Mouse (Mus musculus): Measurements from ENCODE around the gene Abr. TPM values are rescaled to one million over a fixed set of nuclear protein-coding genes. Genes with fewer than 3 reads are reported as not detected.

Abr gene
- polyA plus RNA-seq, 1 experiment = 158 TPM

DNA sequence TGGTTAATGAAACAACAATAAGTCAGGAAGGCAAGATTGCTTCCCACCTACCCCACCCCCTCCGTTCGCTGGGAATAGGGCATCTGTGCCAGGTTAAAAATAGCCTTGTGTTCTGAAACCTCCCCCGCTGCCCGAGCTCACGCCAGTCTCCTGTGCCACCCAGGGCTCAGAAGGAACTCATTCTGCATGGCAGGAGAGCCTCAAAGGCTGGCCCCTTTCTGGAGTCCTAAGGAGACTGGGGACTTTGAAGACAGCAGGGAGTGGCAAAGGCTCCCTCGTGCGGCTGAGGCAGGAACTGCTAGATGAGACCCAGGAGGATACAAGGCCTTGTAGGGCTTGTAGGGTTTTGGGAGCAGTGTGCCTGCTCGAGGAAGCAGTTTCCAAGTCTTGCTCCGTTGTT lies 25.4 kb upstream of the Abr start:
- Histone ChIP-seq H3K4me1 (ENCODE audit: control insufficient read depth, insufficient read depth, low read length) (peaks cover 3% of the 10 kb centered on the region), H3K27ac (ENCODE audit: insufficient read depth, low read depth, low read length) (no peak overlapping the region), H3K4me3 (ENCODE audit: insufficient read depth, low read length) (peak overlapping the region; percentile 39)
- peak; percentile 81 for TF ChIP-seq CTCF (IDR thresholded peaks at IDR 0.05; ENCODE audit: low read depth, low read length)
- TF ChIP-seq POLR2A (IDR thresholded peaks at IDR 0.05; ENCODE audit: borderline replicate concordance, low read depth, low read length) = no peak

DNA sequence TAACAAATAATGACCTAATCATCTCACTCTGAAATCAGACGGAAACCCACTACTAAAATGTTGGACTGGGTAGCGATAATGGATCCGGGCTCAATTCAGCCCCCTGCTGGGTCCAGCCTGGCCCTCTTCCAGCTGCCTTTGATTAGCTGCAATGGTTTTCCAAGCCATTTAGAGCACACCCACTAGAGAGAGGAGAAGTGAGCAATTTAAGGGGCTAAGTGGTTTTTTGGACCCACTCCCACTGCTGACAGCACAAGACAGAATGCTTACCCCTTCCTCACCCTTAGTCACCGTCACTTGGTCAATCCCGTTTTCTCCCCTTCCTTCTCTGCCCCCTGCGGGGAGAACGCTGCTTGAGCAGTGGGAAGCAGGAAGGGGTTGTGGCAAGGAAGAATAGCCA lies 24.9 kb upstream of the Abr start:
- TF ChIP-seq CTCF (IDR thresholded peaks at IDR 0.05; ENCODE audit: low read depth, low read length) (no peak), POLR2A (IDR thresholded peaks at IDR 0.05; ENCODE audit: borderline replicate concordance, low read depth, low read length) (no peak)
- peaks cover 6% of the 10 kb centered on the region for H3K4me1 ChIP-seq (ENCODE audit: control insufficient read depth, insufficient read depth, low read length)
- H3K4me3 ChIP-seq (ENCODE audit: insufficient read depth, low read length) = peak overlapping the region; percentile 39
- no peak overlapping the region for H3K27ac ChIP-seq (ENCODE audit: insufficient read depth, low read depth, low read length)

DNA sequence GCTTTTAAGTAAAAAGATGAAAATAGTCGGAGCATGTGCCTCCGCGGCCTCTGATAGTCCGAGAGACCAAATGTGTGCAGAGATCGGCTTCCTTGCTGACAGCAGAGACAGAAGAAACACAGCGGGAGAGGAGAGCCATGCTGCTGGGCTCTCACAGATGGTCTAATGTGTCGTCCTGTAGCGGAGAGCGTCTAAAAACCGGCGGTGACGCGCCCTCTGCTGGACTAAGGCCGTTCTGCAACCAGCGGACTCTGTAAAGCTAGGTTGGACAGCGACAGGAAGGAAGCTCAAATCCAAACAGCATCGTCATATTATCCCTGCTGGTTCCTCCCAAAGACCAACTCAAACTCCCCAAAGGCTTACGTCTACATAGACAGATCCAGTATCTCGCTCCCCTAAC lies 23.8 kb upstream of the Abr start:
- Histone ChIP-seq H3K4me3 (ENCODE audit: insufficient read depth, low read length) (no peak overlapping the region; the same call in 1 of the 2 replicates), H3K27ac (ENCODE audit: insufficient read depth, low read depth, low read length) (no peak overlapping the region), H3K4me1 (ENCODE audit: control insufficient read depth, insufficient read depth, low read length) (peaks cover 6% of the 10 kb centered on the region)
- no peak for TF ChIP-seq POLR2A (IDR thresholded peaks at IDR 0.05; ENCODE audit: borderline replicate concordance, low read depth, low read length)
- TF ChIP-seq CTCF (IDR thresholded peaks at IDR 0.05; ENCODE audit: low read depth, low read length) = peak; percentile 88

DNA sequence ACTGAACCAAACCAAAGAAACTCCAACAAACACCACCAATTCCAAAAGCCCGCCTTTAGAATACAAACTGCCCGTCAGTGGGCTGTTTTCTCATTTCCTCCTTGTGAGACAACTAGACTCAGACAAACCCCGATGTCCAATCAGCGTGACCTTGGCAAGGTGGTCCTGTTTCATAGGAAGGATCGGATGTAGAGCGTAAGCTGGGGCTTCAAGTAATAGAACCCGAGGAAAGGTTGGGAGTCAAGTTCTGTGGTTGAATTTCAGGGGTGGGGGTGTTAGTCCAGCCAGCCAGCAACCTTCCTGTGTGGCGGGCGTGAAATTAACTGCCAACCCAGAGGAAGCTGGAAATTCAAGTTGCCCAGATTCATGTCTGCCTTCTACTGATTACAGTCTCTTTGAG lies 22.9 kb upstream of the Abr start:
- Histone ChIP-seq H3K4me3 (ENCODE audit: insufficient read depth, low read length) (no peak overlapping the region), H3K4me1 (ENCODE audit: control insufficient read depth, insufficient read depth, low read length) (peaks cover 6% of the 10 kb centered on the region), H3K27ac (ENCODE audit: insufficient read depth, low read depth, low read length) (no peak overlapping the region)
- no peak for TF ChIP-seq POLR2A (IDR thresholded peaks at IDR 0.05; ENCODE audit: borderline replicate concordance, low read depth, low read length)
- no peak for TF ChIP-seq CTCF (IDR thresholded peaks at IDR 0.05; ENCODE audit: low read depth, low read length)

DNA sequence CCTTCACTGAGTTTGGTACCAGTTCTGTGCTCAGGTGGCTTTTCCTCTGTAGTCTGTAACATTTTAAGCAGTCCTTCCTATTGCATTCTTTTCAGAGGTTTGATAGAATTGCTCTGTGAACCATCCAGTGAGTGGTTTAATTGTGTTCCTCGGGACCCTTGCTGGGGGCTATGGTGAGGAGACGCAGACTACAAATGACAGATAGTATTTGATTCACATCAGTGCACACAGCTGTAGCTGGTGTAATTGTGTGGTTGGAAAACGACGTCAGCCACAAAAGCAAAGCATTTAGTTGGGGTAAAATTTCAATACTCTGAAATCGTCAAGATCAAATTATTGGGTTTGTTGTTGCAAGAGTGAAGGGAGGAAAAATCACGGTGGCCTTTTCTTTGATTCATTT lies 22.1 kb upstream of the Abr start:
- no peak overlapping the region for H3K4me3 ChIP-seq (ENCODE audit: insufficient read depth, low read length)
- TF ChIP-seq POLR2A (IDR thresholded peaks at IDR 0.05; ENCODE audit: borderline replicate concordance, low read depth, low read length) (no peak), CTCF (IDR thresholded peaks at IDR 0.05; ENCODE audit: low read depth, low read length) (no peak)
- peaks cover 6% of the 10 kb centered on the region for H3K4me1 ChIP-seq (ENCODE audit: control insufficient read depth, insufficient read depth, low read length)
- H3K27ac ChIP-seq (ENCODE audit: insufficient read depth, low read depth, low read length) = no peak overlapping the region

DNA sequence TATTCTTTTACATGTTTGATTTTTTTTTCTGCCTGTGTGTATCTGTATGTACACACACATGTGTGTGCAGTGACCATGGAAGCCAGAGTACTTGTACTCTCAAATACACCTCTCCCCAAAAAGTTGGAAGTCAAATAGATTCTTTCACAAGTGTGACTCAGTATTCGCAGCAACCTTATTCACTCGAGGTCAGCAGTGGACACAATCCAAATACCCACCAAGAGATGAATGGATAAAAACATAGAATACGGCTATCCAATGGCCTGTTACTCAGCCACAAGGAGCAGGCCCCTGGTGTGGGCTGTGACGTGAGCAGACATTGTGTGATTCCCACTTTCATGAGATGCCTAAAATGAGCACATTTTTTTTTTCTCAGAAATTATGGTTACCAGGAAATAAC lies 18.1 kb upstream of the Abr start:
- Histone ChIP-seq H3K4me1 (ENCODE audit: control insufficient read depth, insufficient read depth, low read length) (peaks cover 4% of the 10 kb centered on the region), H3K27ac (ENCODE audit: insufficient read depth, low read depth, low read length) (no peak overlapping the region), H3K4me3 (ENCODE audit: insufficient read depth, low read length) (no peak overlapping the region)
- TF ChIP-seq CTCF (IDR thresholded peaks at IDR 0.05; ENCODE audit: low read depth, low read length) (no peak), POLR2A (IDR thresholded peaks at IDR 0.05; ENCODE audit: borderline replicate concordance, low read depth, low read length) (no peak)

DNA sequence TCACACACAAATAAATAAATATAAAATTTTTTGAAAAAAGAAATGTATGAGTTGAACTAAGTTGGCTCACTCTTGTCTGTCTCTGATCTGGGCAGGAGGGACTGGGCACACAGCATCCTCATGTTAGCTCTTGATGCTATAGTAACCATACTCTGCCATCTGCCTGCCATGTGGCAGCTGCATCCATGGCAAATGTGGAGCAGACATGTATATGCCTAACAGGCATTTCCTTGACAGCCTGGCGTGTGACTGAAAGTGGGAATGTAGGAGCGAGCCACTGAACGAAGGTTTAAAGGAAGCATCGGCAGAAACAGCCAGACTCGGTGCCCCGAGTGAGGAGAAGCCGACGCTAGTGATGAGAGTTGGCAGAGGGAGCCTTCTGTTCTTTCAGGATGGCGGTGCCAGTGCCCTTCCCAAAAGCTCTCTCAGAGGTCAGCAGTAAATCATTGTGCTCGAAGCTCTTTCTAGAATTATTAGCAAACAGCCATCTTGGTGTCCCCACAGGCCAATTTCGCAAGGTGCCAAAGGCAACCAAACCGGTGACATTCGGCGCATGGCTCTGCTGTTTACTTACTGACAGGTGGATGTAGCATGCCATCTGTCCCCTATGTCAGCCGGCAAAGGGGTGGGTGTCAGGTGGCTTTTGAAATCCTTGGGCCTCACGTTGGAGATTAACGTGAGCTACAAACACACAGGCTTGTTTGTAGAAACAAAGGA lies 17.3 kb upstream of the Abr start:
- Histone ChIP-seq H3K27ac (ENCODE audit: insufficient read depth, low read depth, low read length) (no peak overlapping the region), H3K4me1 (ENCODE audit: control insufficient read depth, insufficient read depth, low read length) (peaks cover 4% of the 10 kb centered on the region), H3K4me3 (ENCODE audit: insufficient read depth, low read length) (no peak overlapping the region)
- TF ChIP-seq POLR2A (IDR thresholded peaks at IDR 0.05; ENCODE audit: borderline replicate concordance, low read depth, low read length) (no peak), CTCF (IDR thresholded peaks at IDR 0.05; ENCODE audit: low read depth, low read length) (no peak)

DNA sequence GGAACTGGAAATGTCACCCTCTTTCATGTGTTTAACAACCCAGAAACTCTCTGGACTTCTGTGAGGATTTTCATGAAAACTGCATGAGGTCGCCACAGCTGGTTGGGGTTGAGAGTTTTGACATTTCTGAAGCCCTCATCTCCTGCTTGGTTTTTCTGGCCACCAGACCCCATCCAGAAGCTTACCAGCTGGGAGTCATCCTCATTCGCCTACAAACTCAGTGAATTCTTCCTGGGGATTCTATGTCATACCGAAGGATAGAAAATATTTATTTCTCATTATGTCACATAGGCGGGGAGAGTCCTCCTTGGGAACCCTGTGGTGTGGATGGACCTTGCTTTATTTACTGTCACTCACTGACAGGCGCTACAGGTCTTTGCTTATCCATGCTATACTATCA lies 8.4 kb upstream of the Abr start:
- TF ChIP-seq POLR2A (IDR thresholded peaks at IDR 0.05; ENCODE audit: borderline replicate concordance, low read depth, low read length) (no peak), CTCF (IDR thresholded peaks at IDR 0.05; ENCODE audit: low read depth, low read length) (no peak)
- no peak overlapping the region for H3K4me3 ChIP-seq (ENCODE audit: insufficient read depth, low read length)
- H3K27ac ChIP-seq (ENCODE audit: insufficient read depth, low read depth, low read length) = no peak overlapping the region
- peaks cover 15% of the 10 kb centered on the region for H3K4me1 ChIP-seq (ENCODE audit: control insufficient read depth, insufficient read depth, low read length)

DNA sequence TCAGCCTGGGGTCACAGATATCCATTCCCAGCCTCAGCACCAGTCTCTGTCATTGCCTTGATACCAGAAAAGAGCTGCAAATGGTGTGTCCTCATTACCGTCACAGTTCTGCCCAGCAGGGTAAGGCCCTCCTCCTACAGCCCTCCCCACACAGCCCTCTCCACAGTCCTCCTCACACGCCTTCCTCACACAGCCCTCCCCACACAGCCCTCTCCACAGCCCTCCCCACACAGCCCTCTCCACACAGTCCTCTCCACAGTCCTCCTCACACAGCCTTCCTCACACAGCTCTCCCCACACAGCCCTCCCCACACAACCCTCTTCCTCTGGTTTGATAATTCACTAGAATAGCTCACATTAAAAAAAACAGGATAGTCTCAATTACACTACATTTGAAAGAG lies 7.9 kb upstream of the Abr start:
- Histone ChIP-seq H3K27ac (ENCODE audit: insufficient read depth, low read depth, low read length) (no peak overlapping the region), H3K4me1 (ENCODE audit: control insufficient read depth, insufficient read depth, low read length) (peaks cover 18% of the 10 kb centered on the region)

DNA sequence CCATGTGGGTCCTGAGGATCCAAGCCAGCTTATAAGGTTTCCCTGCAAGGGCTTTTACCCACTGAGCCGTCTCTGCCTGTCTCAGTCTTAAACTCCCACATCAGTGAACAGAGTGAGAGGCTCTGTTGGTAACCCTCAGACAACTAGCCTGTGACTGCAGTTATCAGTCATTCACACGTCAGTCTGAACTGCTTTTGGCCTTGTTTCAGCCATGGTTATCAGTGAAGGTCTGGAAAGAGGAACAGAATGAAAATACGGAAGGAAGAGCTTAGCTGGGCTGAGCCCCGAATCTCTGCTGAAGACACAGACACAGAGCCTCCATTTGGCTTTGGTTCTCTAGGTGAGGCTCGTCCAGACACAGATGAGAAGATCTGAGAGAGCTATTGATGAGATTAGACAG lies 6.5 kb upstream of the Abr start:
- H3K27ac ChIP-seq (ENCODE audit: insufficient read depth, low read depth, low read length) = peak overlapping the region; percentile 71
- TF ChIP-seq POLR2A (IDR thresholded peaks at IDR 0.05; ENCODE audit: borderline replicate concordance, low read depth, low read length) (no peak), CTCF (IDR thresholded peaks at IDR 0.05; ENCODE audit: low read depth, low read length) (no peak)
- H3K4me3 ChIP-seq (ENCODE audit: insufficient read depth, low read length) = no peak overlapping the region
- peaks cover 22% of the 10 kb centered on the region for H3K4me1 ChIP-seq (ENCODE audit: control insufficient read depth, insufficient read depth, low read length)

More for the DNA sequence above, 7.9 kb upstream of the Abr start:
- TF ChIP-seq POLR2A (IDR thresholded peaks at IDR 0.05; ENCODE audit: borderline replicate concordance, low read depth, low read length) = no peak
- TF ChIP-seq CTCF (IDR thresholded peaks at IDR 0.05; ENCODE audit: low read depth, low read length) = no peak
- no peak overlapping the region for H3K4me3 ChIP-seq (ENCODE audit: insufficient read depth, low read length)

Measured in bone marrow macrophage, adult 2 months (primary cell).